Mouse (Mus musculus) G1E (cell line): ENCODE results near the gene Pfkp.

Experiments
- CTCF ChIP-seq: IDR thresholded peaks from 2 replicates; pipeline ENCODE4 v1.5.1; 2012; ENCODE audit warnings: low read depth, low read length, inconsistent platforms, mixed read lengths
- GATA1 ChIP-seq: IDR thresholded peaks from 2 replicates; pipeline ENCODE4 v1.6.1; 2012; ENCODE audit warnings: borderline replicate concordance, low read length, inconsistent platforms, mixed read lengths
- GATA2 ChIP-seq: IDR thresholded peaks from 2 replicates; pipeline ENCODE4 v1.6.1; 2012; ENCODE audit warnings: low read depth, low read length, inconsistent platforms, borderline replicate concordance
- TAL1 ChIP-seq: conservative IDR thresholded peaks from 2 replicates; pipeline ENCODE4 v1.6.1; 2012; ENCODE audit warnings: low read depth, low read length, inconsistent platforms, mixed read lengths

- TF ChIP-seq CTCF = no peak
- no peak for TF ChIP-seq TAL1
- TF ChIP-seq GATA1 = no peak
- TF ChIP-seq GATA2 = no peak
Measured at GRCm38 (mm10) chr13:6583499-6584125, 65.0 kb downstream of the Pfkp start.
